20 mouse cellular contexts compared by ENCODE assay signal in genomic region chr8:106606601-106607145, GRCm38 (mm10). TPM values are rescaled to one million over a fixed set of nuclear protein-coding genes. Genes with fewer than 3 reads are reported as not detected.
A peak's percentile ranks its signal among the peaks of the same experiment; 100 is the strongest.
DNase-seq lines count a peak whose midpoint lies in the region; ATAC-seq and TF ChIP-seq lines count a peak whose summit lies in the region.
"Had no signal": no experiment of that assay in that cellular context is flagged by ENCODE, and none has a peak within 500 bp of the region (broad histone marks: within the 10 kb centered on the region; RNA-seq: fewer than 3 reads in every experiment).

No protein-coding gene starts in this region.

- H3K27me3 ChIP-seq in liver, embryonic 13.5 days = peaks cover 57% of the 10 kb centered on the region
- no peaks in the 10 kb centered on the region for H3K27me3 ChIP-seq in small intestine, adult 2 months (ENCODE audit: control insufficient read depth, insufficient read depth, low read length)

- no peak for ATAC-seq in liver, embryonic 13.5 days (ENCODE audit: low read depth)
- ATAC-seq: forebrain, embryonic 14.5 days; hindbrain, embryonic 16.5 days had no signal

- WGBS in liver, embryonic 13.5 days (ENCODE audit: insufficient replicate concordance) = 13% methylated on average over 15 of the region's 15 CpGs
- 13% methylated on average over 15 of the region's 15 CpGs for WGBS in small intestine, adult 2 months

- no peak for DNase-seq in liver, embryonic 13.5 days
- DNase-seq in liver = no peak
- peak; percentile 37 for DNase-seq in A20 (ENCODE audit: low read depth, low spot score)
- DNase-seq in R1 (ENCODE audit: low read depth, low spot score) = peak; percentile 51
- DNase-seq in gastrocnemius, postnatal 25 days = no peak
- DNase-seq in urinary bladder, postnatal 4 days (ENCODE audit: low spot score in 2 of 2) = no peak
- DNase-seq: B cell, adult 2 months; cerebellum, adult 11 months; cerebellum, postnatal 25 days; kidney, adult 2 months; midbrain, embryonic 14.5 days had no signal

- no peak overlapping the region for H3K9ac ChIP-seq in liver, embryonic 13.5 days
- H3K9ac ChIP-seq: heart, embryonic 12.5 days; limb, embryonic 15.5 days; neural tube, embryonic 15.5 days had no signal

- no peaks in the 10 kb centered on the region for H3K9me3 ChIP-seq in liver, embryonic 13.5 days (replicated peaks)
- H3K9me3 ChIP-seq: G1E; heart, embryonic 12.5 days; limb, embryonic 15.5 days; neural tube, embryonic 15.5 days had no signal

- no peak overlapping the region for H3K27ac ChIP-seq in liver, embryonic 13.5 days
- peak overlapping the region; percentile 9; the same call in 1 of the 2 replicates for H3K27ac ChIP-seq in small intestine, adult 2 months (ENCODE audit: insufficient read depth, low read depth, low read length)
- H3K27ac ChIP-seq: limb, embryonic 15.5 days; neural tube, embryonic 15.5 days had no signal

- no peak for TF ChIP-seq CTCF in small intestine, adult 2 months (IDR thresholded peaks at IDR 0.05; ENCODE audit: extremely low read depth, insufficient read length, insufficient replicate concordance, low read depth, low read length)

- H3K4me2 ChIP-seq in liver, embryonic 13.5 days = peak overlapping the region; percentile 10; the same call in 1 of the 2 replicates
- H3K4me2 ChIP-seq: heart, embryonic 12.5 days; limb, embryonic 15.5 days; neural tube, embryonic 15.5 days had no signal

- H3K4me3 ChIP-seq in liver, embryonic 13.5 days (replicated peaks) = no peak overlapping the region
- peak overlapping the region; percentile 42 for H3K4me3 ChIP-seq in small intestine, adult 2 months (ENCODE audit: low read depth, low read length)
- H3K4me3 ChIP-seq: erythroblast, embryonic 14.5 days; heart, embryonic 12.5 days; limb, embryonic 15.5 days; myocyte; neural tube, embryonic 15.5 days had no signal

- peaks cover 12% of the 10 kb centered on the region for H3K4me1 ChIP-seq in liver, embryonic 13.5 days (replicated peaks)
- peaks cover 26% of the 10 kb centered on the region for H3K4me1 ChIP-seq in small intestine, adult 2 months (ENCODE audit: control insufficient read depth, insufficient read depth, insufficient read length, low read length)

- no peak for TF ChIP-seq POLR2A in small intestine, adult 2 months (IDR thresholded peaks at IDR 0.05; ENCODE audit: low read depth, low read length)

- H3K36me3 ChIP-seq in liver, embryonic 13.5 days = no peaks in the 10 kb centered on the region
- peaks cover 15% of the 10 kb centered on the region for H3K36me3 ChIP-seq in small intestine, adult 2 months (ENCODE audit: control insufficient read depth, insufficient read depth, low read length)
- H3K36me3 ChIP-seq: G1E; heart, embryonic 12.5 days; limb, embryonic 15.5 days; neural tube, embryonic 15.5 days had no signal

RNA-seq across cellular contexts. Expression of gene Cdh1, which starts 3.5 kb away (rescaled TPM):
- polyA plus RNA-seq in liver, embryonic 13.5 days (2015; fragmentation: Nextera tagmentation; extraction: Ambion mirVana) = 12.1 and 17.3 TPM in 2 replicates
- polyA plus RNA-seq in small intestine, adult 2 months (2012; rRNA removed) = 88.3 and 234 TPM in 2 replicates
- under 1 TPM; 0.43 to 0.49 TPM for total RNA-seq in gastrocnemius, postnatal 25 days (2021)
- polyA plus RNA-seq: erythroblast, embryonic 14.5 days; G1E had no signal

RNA-seq across cellular contexts. Expression of gene Gm10073, which starts 33.4 kb away (rescaled TPM):
- polyA plus RNA-seq in liver, embryonic 13.5 days (2015; fragmentation: Nextera tagmentation; extraction: Ambion mirVana) = 12.0 and 12.4 TPM in 2 replicates
- 78.0 and 81.0 TPM in 2 replicates for polyA plus RNA-seq in small intestine, adult 2 months (2012; rRNA removed)
- 10 to 100 TPM; 92.1 to 97.0 TPM for total RNA-seq in gastrocnemius, postnatal 25 days (2021)

Comparison
In these comparisons a context has a peak if more than half of its experiments do, and no peak if none do; other contexts are left out.
1. DNase-seq: peak in A20 (single experiment) and R1 (single experiment); none in liver, embryonic 13.5 days (single experiment), liver (single experiment), gastrocnemius, postnatal 25 days (single experiment) and urinary bladder, postnatal 4 days (0 of 2).